Mouse (Mus musculus) E14TG2a.4 (cell line): ENCODE data around the gene Fam32a.

Source experiments
- H3K27me3 ChIP-seq: 2 replicates; pipeline ENCODE4 v1.6.1; 2014; ENCODE audit warnings: low read length, control low read depth; ENCODE audit not compliant: insufficient read depth
- H3K36me3 ChIP-seq: 2 replicates; pipeline ENCODE4 v1.6.1; 2014; ENCODE audit warnings: low read length, control low read depth; ENCODE audit not compliant: insufficient read depth
- H3K4me1 ChIP-seq: replicated peaks from 2 replicates; pipeline ENCODE4 v1.6.1; 2014; ENCODE audit warnings: low read depth, low read length, control low read depth
- H3K4me3 ChIP-seq: replicated peaks from 2 replicates; pipeline ENCODE4 v1.5.1; 2014; ENCODE audit warnings: mild to moderate bottlenecking, low read length
- H3K9me3 ChIP-seq: 2 replicates; pipeline ENCODE4 v1.6.1; 2014; ENCODE audit warnings: low read length, control low read depth
- CTCF ChIP-seq: conservative IDR thresholded peaks from 2 replicates; pipeline ENCODE4 v1.5.1; 2014; ENCODE audit warnings: low read length
- NANOG ChIP-seq: IDR thresholded peaks from 2 replicates; pipeline ENCODE4 v1.6.1; 2014; ENCODE audit warnings: borderline replicate concordance, low read length, mixed read lengths
- POU5F1 ChIP-seq: IDR thresholded peaks from 2 replicates; pipeline ENCODE4 v1.6.1; 2014; ENCODE audit warnings: low read length, borderline replicate concordance

Gene Fam32a

GRCm38 (mm10) chr8:72197997-72198396, 21.5 kb upstream of the Fam32a start:
- TF ChIP-seq NANOG: no peak
- no peak for TF ChIP-seq POU5F1
- no peak for TF ChIP-seq CTCF
- H3K4me1 ChIP-seq: peaks cover 26% of the 10 kb centered on the region
- no peaks in the 10 kb centered on the region for H3K36me3 ChIP-seq
- H3K27me3 ChIP-seq: peaks cover 7% of the 10 kb centered on the region; the same call in 1 of the 2 replicates
- no peaks in the 10 kb centered on the region for H3K9me3 ChIP-seq
- peak overlapping the region; percentile 48; the same call in 1 of the 2 replicates for H3K4me3 ChIP-seq

- TF ChIP-seq CTCF (no peak), NANOG (no peak), POU5F1 (no peak)
- Histone ChIP-seq H3K4me3 (no peak overlapping the region), H3K27me3 (no peaks in the 10 kb centered on the region; the same call in 1 of the 2 replicates), H3K36me3 (no peaks in the 10 kb centered on the region), H3K4me1 (no peaks in the 10 kb centered on the region; the same call in 1 of the 2 replicates), H3K9me3 (no peaks in the 10 kb centered on the region)
Observed at GRCm38 (mm10) chr8:72208582-72208981, 10.9 kb upstream of the Fam32a start.

- no peak overlapping the region for H3K4me3 ChIP-seq
- H3K27me3 ChIP-seq: no peaks in the 10 kb centered on the region; the same call in 1 of the 2 replicates
- H3K4me1 ChIP-seq: no peaks in the 10 kb centered on the region; the same call in 1 of the 2 replicates
- TF ChIP-seq POU5F1 (no peak), CTCF (no peak), NANOG (no peak)
- H3K36me3 ChIP-seq: no peaks in the 10 kb centered on the region
- H3K9me3 ChIP-seq: no peaks in the 10 kb centered on the region
Observed at GRCm38 (mm10) chr8:72210222-72210621, 9.3 kb upstream of the Fam32a start.

GRCm38 (mm10) chr8:72210710-72211109, 8.8 kb upstream of the Fam32a start:
- no peak overlapping the region for H3K4me3 ChIP-seq
- H3K36me3 ChIP-seq: no peaks in the 10 kb centered on the region
- no peaks in the 10 kb centered on the region; the same call in 1 of the 2 replicates for H3K27me3 ChIP-seq
- H3K4me1 ChIP-seq: no peaks in the 10 kb centered on the region; the same call in 1 of the 2 replicates
- no peak for TF ChIP-seq CTCF
- no peak for TF ChIP-seq NANOG
- no peak for TF ChIP-seq POU5F1
- no peaks in the 10 kb centered on the region for H3K9me3 ChIP-seq

GRCm38 (mm10) chr8:72211846-72212245, 7.7 kb upstream of the Fam32a start:
- TF ChIP-seq POU5F1 (no peak), NANOG (no peak), CTCF (no peak)
- Histone ChIP-seq H3K36me3 (no peaks in the 10 kb centered on the region), H3K27me3 (no peaks in the 10 kb centered on the region; the same call in 1 of the 2 replicates), H3K9me3 (no peaks in the 10 kb centered on the region), H3K4me3 (no peak overlapping the region), H3K4me1 (no peaks in the 10 kb centered on the region; the same call in 1 of the 2 replicates)

GRCm38 (mm10) chr8:72212751-72213150, 6.8 kb upstream of the Fam32a start, which contains the start of gene Cib3:
Gene Cib3 (minus strand): TSS chr8:72212837.
- TF ChIP-seq CTCF: no peak
- no peak for TF ChIP-seq POU5F1
- no peak for TF ChIP-seq NANOG
- H3K9me3 ChIP-seq: no peaks in the 10 kb centered on the region
- no peaks in the 10 kb centered on the region for H3K36me3 ChIP-seq
- H3K27me3 ChIP-seq: no peaks in the 10 kb centered on the region; the same call in 1 of the 2 replicates
- no peaks in the 10 kb centered on the region for H3K4me1 ChIP-seq
- no peak within 1 kb of the TSS for H3K4me3 ChIP-seq

GRCm38 (mm10) chr8:72213536-72213935, 6.0 kb upstream of the Fam32a start, which contains the start of gene Gm11034:
Gene Gm11034 (minus strand): TSS chr8:72213636.
- Histone ChIP-seq H3K4me3 (no peak within 1 kb of the TSS), H3K4me1 (peaks cover 2% of the 10 kb centered on the region), H3K36me3 (no peaks in the 10 kb centered on the region), H3K27me3 (no peaks in the 10 kb centered on the region; the same call in 1 of the 2 replicates), H3K9me3 (no peaks in the 10 kb centered on the region)
- TF ChIP-seq POU5F1 (no peak), CTCF (no peak), NANOG (no peak)

- TF ChIP-seq CTCF: peak; percentile 97
- no peak for TF ChIP-seq POU5F1
- no peak overlapping the region for H3K4me3 ChIP-seq
- no peaks in the 10 kb centered on the region; the same call in 1 of the 2 replicates for H3K27me3 ChIP-seq
- peaks cover 6% of the 10 kb centered on the region for H3K4me1 ChIP-seq
- H3K36me3 ChIP-seq: no peaks in the 10 kb centered on the region
- H3K9me3 ChIP-seq: no peaks in the 10 kb centered on the region
Observed at GRCm38 (mm10) chr8:72215060-72215459, 4.5 kb upstream of the Fam32a start.

- Histone ChIP-seq H3K4me1 (peaks cover 14% of the 10 kb centered on the region), H3K9me3 (no peaks in the 10 kb centered on the region), H3K36me3 (peaks cover 4% of the 10 kb centered on the region), H3K27me3 (no peaks in the 10 kb centered on the region; the same call in 1 of the 2 replicates), H3K4me3 (no peak overlapping the region)
- TF ChIP-seq POU5F1: no peak
- TF ChIP-seq CTCF: no peak
- no peak for TF ChIP-seq NANOG
Observed at GRCm38 (mm10) chr8:72215871-72216270, 3.7 kb upstream of the Fam32a start.
